Mouse (Mus musculus) neural tube, embryonic 12.5 days (tissue): ENCODE data around the gene Rnf146. TPM values are rescaled to one million over a fixed set of nuclear protein-coding genes. Genes with fewer than 3 reads are reported as not detected.
A peak's percentile ranks its signal among the peaks of the same experiment; 100 is the strongest.
"Not testable (repeated sequence)": the region's sequence is repeated elsewhere in the genome, so short reads cannot be mapped to it uniquely, and the experiment has no call there.

ENCODE experiments used
- ATAC-seq: fragments of 200-750 bp; cut with Nextera tagmentation; 2 replicates; pipeline ENCODE4 v1.8.0; 2017; ENCODE audit warnings: low read depth, mild to moderate bottlenecking, moderate TSS enrichment, moderate library complexity; ENCODE audit not compliant: low FRiP score
- H3K27ac ChIP-seq: fragments of 300-500 bp; sonication (generic); 2 replicates; pipeline ENCODE4 v1.5.1; 2016
- H3K27me3 ChIP-seq: fragments of 300-500 bp; sonication (generic); replicated peaks from 2 replicates; pipeline ENCODE4 v1.6.1; 2016; ENCODE audit warnings: mild to moderate bottlenecking
- H3K36me3 ChIP-seq: fragments of 300-500 bp; sonication (generic); 2 replicates; pipeline ENCODE4 v1.6.1; 2016; ENCODE audit warnings: mild to moderate bottlenecking
- H3K4me1 ChIP-seq: fragments of 300-500 bp; sonication (generic); 2 replicates; pipeline ENCODE4 v1.6.1; 2016
- H3K4me2 ChIP-seq: fragments of 300-500 bp; sonication (generic); replicated peaks from 2 replicates; pipeline ENCODE4 v1.6.1; 2016; ENCODE audit warnings: mild to moderate bottlenecking
- H3K4me3 ChIP-seq: fragments of 300-500 bp; sonication (generic); 2 replicates; pipeline ENCODE4 v1.5.1; 2016
- H3K9ac ChIP-seq: fragments of 300-500 bp; sonication (generic); 2 replicates; pipeline ENCODE4 v1.6.1; 2016; ENCODE audit warnings: mild to moderate bottlenecking
- H3K9me3 ChIP-seq: fragments of 300-500 bp; sonication (generic); 2 replicates; pipeline ENCODE4 v1.6.1; 2016; ENCODE audit warnings: mild to moderate bottlenecking
- WGBS: fragments of 180-500 bp; shearing (Covaris S2); methylation state at CpG from one replicate; pipeline ENCODE4 v1.1.7; 2016; 5-methylcytosine and 5-hydroxymethylcytosine counted together
- polyA plus RNA-seq: library from polyadenylated mRNA; unstranded; fragments of >200 nt; fragmentation: Nextera tagmentation; extraction: Ambion mirVana; gene quantifications from 2 replicates; pipeline ENCODE4 v1.2.1, GENCODE M21; 2016

Rnf146 gene
- 73.5 and 74.7 TPM in 2 replicates for polyA plus RNA-seq

GRCm38 (mm10) chr10:29362197-29362900 is at the start of gene Rnf146:
Gene Rnf146 (minus strand): TSS chr10:29362442.
- Histone ChIP-seq H3K27me3 (no peaks in the 10 kb centered on the region), H3K9me3 (no peaks in the 10 kb centered on the region), H3K4me3 (peak within 1 kb of the TSS; percentile 86), H3K4me1 (peaks cover 7% of the 10 kb centered on the region), H3K36me3 (no peaks in the 10 kb centered on the region), H3K27ac (peak within 1 kb of the TSS; percentile 93), H3K9ac (peak within 1 kb of the TSS; percentile 96), H3K4me2 (peak within 1 kb of the TSS; percentile 68)
- no peak for ATAC-seq
- WGBS = 6% methylated on average over 15 of the region's 15 CpGs

GRCm38 (mm10) chr10:29402656-29403268 is 40.5 kb upstream of the Rnf146 start:
- Histone ChIP-seq H3K36me3 (no peaks in the 10 kb centered on the region), H3K4me1 (no peaks in the 10 kb centered on the region), H3K4me3 (no peak overlapping the region), H3K27ac (no peak overlapping the region), H3K9ac (no peak overlapping the region), H3K9me3 (no peaks in the 10 kb centered on the region), H3K27me3 (no peaks in the 10 kb centered on the region), H3K4me2 (no peak overlapping the region)
- 53% methylated on average over 8 of the region's 8 CpGs for WGBS
- no peak for ATAC-seq

- not testable (repeated sequence) for H3K4me1 ChIP-seq, H3K4me2 ChIP-seq, H3K36me3 ChIP-seq, ATAC-seq, H3K27me3 ChIP-seq, H3K27ac ChIP-seq, H3K4me3 ChIP-seq, H3K9me3 ChIP-seq, H3K9ac ChIP-seq
- whole genome bisulfite sequencing = 81% methylated on average over 2 of the region's 2 CpGs
These were observed 32.6 kb upstream of the Rnf146 start for GRCm38 (mm10) chr10:29394890-29395289.

- Histone ChIP-seq H3K36me3 (no peaks in the 10 kb centered on the region), H3K27ac (no peak overlapping the region), H3K4me1 (no peaks in the 10 kb centered on the region), H3K27me3 (no peaks in the 10 kb centered on the region), H3K4me3 (no peak overlapping the region), H3K9me3 (no peaks in the 10 kb centered on the region), H3K9ac (no peak overlapping the region), H3K4me2 (no peak overlapping the region)
- WGBS = 91% methylated on average over 2 of the region's 2 CpGs
- no peak for ATAC-seq
These were observed 19.3 kb upstream of the Rnf146 start for GRCm38 (mm10) chr10:29381558-29381957.

- no peak overlapping the region for H3K4me2 ChIP-seq
- no peaks in the 10 kb centered on the region for H3K36me3 ChIP-seq
- H3K9ac ChIP-seq = no peak overlapping the region
- WGBS = 90% methylated on average over 5 of the region's 5 CpGs
- no peaks in the 10 kb centered on the region for H3K4me1 ChIP-seq
- H3K27me3 ChIP-seq = no peaks in the 10 kb centered on the region
- no peak overlapping the region for H3K4me3 ChIP-seq
- H3K9me3 ChIP-seq = no peaks in the 10 kb centered on the region
- no peak overlapping the region for H3K27ac ChIP-seq
- ATAC-seq = no peak
These were observed 11.8 kb upstream of the Rnf146 start for GRCm38 (mm10) chr10:29374065-29374464.

- Histone ChIP-seq H3K4me2 (peak overlapping the region; percentile 68), H3K9me3 (no peaks in the 10 kb centered on the region), H3K4me1 (peaks cover 9% of the 10 kb centered on the region), H3K27me3 (no peaks in the 10 kb centered on the region), H3K9ac (peak overlapping the region; percentile 96), H3K36me3 (no peaks in the 10 kb centered on the region), H3K27ac (peak overlapping the region; percentile 93), H3K4me3 (peak overlapping the region; percentile 86)
- WGBS = under 1% methylated on average over 86 of the region's 100 CpGs
- peak; percentile 96 for ATAC-seq
These were observed 612 bp downstream of the Rnf146 start for GRCm38 (mm10) chr10:29361464-29362196.

- Histone ChIP-seq H3K27me3 (no peaks in the 10 kb centered on the region), H3K36me3 (no peaks in the 10 kb centered on the region), H3K4me1 (peaks cover 11% of the 10 kb centered on the region), H3K9me3 (no peaks in the 10 kb centered on the region), H3K27ac (peak overlapping the region; percentile 93; the same call in 1 of the 2 replicates), H3K4me2 (peak overlapping the region; percentile 68), H3K4me3 (peak overlapping the region; percentile 86), H3K9ac (peak overlapping the region; percentile 96)
- ATAC-seq = peak; percentile 1; the same call in 1 of the 2 replicates
- WGBS = 1% methylated on average over 6 of the region's 6 CpGs
These were observed 1.2 kb downstream of the Rnf146 start for GRCm38 (mm10) chr10:29361095-29361463.

- Histone ChIP-seq H3K36me3 (peaks cover 3% of the 10 kb centered on the region; the same call in 1 of the 2 replicates), H3K4me2 (no peak overlapping the region), H3K27me3 (no peaks in the 10 kb centered on the region), H3K27ac (no peak overlapping the region), H3K4me3 (no peak overlapping the region), H3K9ac (no peak overlapping the region), H3K9me3 (no peaks in the 10 kb centered on the region), H3K4me1 (peaks cover 4% of the 10 kb centered on the region; the same call in 1 of the 2 replicates)
- 53% methylated on average over 7 of the region's 7 CpGs for WGBS
- 0 out of 2 replicates have a peak, but pooled peaks have one; percentile 21 for ATAC-seq
These were observed 8.1 kb downstream of the Rnf146 start for GRCm38 (mm10) chr10:29354183-29354582.

- Histone ChIP-seq H3K4me2 (no peak overlapping the region), H3K4me3 (no peak overlapping the region), H3K36me3 (peaks cover 4% of the 10 kb centered on the region; the same call in 1 of the 2 replicates), H3K4me1 (peaks cover 4% of the 10 kb centered on the region; the same call in 1 of the 2 replicates), H3K9ac (no peak overlapping the region), H3K27me3 (no peaks in the 10 kb centered on the region), H3K27ac (no peak overlapping the region), H3K9me3 (no peaks in the 10 kb centered on the region)
- WGBS = 93% methylated on average over 3 of the region's 3 CpGs
- no peak for ATAC-seq
These were observed 9.7 kb downstream of the Rnf146 start for GRCm38 (mm10) chr10:29352575-29352974.

GRCm38 (mm10) chr10:29351420-29351819 is 10.8 kb downstream of the Rnf146 start:
- no peak overlapping the region for H3K4me2 ChIP-seq
- no peak overlapping the region for H3K9ac ChIP-seq
- no peak overlapping the region for H3K27ac ChIP-seq
- no peaks in the 10 kb centered on the region for H3K27me3 ChIP-seq
- H3K4me1 ChIP-seq = no peaks in the 10 kb centered on the region
- no peaks in the 10 kb centered on the region for H3K9me3 ChIP-seq
- H3K36me3 ChIP-seq = peaks cover 15% of the 10 kb centered on the region
- 88% methylated on average over 2 of the region's 2 CpGs for WGBS
- H3K4me3 ChIP-seq = no peak overlapping the region
- no peak for ATAC-seq

- no peak overlapping the region for H3K27ac ChIP-seq
- H3K27me3 ChIP-seq = no peaks in the 10 kb centered on the region
- no peak overlapping the region for H3K4me2 ChIP-seq
- no peak overlapping the region for H3K9ac ChIP-seq
- H3K4me3 ChIP-seq = no peak overlapping the region
- peaks cover 24% of the 10 kb centered on the region for H3K36me3 ChIP-seq
- no peaks in the 10 kb centered on the region for H3K9me3 ChIP-seq
- H3K4me1 ChIP-seq = no peaks in the 10 kb centered on the region
- ATAC-seq = no peak
- WGBS = 98% methylated on average over 7 of the region's 7 CpGs
These were observed 15.6 kb downstream of the Rnf146 start for GRCm38 (mm10) chr10:29346638-29347037.

GRCm38 (mm10) chr10:29344232-29344631 is 18.0 kb downstream of the Rnf146 start:
- Histone ChIP-seq H3K27ac (no peak overlapping the region), H3K4me2 (no peak overlapping the region), H3K9ac (no peak overlapping the region), H3K36me3 (peaks cover 22% of the 10 kb centered on the region), H3K4me1 (no peaks in the 10 kb centered on the region), H3K27me3 (no peaks in the 10 kb centered on the region), H3K4me3 (no peak overlapping the region), H3K9me3 (no peaks in the 10 kb centered on the region)
- WGBS = 94% methylated on average over 4 of the region's 4 CpGs
- ATAC-seq = no peak
